Mouse (Mus musculus): ENCODE measurements at regions not wholly inside any gene's neighbourhood (a gene's known extent, or its start where the extent isn't known, plus 50 kb on each side); places are given as distances from the start of the nearest gene placed in this dataset.

GRCm38 (mm10) chr13:84602612-84603011, 380.5 kb downstream of the Tmem161b start:
- TF ChIP-seq CTCF (IDR thresholded peaks at IDR 0.05; ENCODE audit: low read depth, low read length) = no peak
- TF ChIP-seq POLR2A (IDR thresholded peaks at IDR 0.05; ENCODE audit: extremely low read depth, insufficient read depth, low read length) = no peak

Data from liver, adult 2 months (tissue).